Mouse (Mus musculus) olfactory bulb, adult 2 months (tissue): ENCODE measurements around the gene Dnajc19. TPM values are rescaled to one million over a fixed set of nuclear protein-coding genes. Genes with fewer than 3 reads are reported as not detected.

ENCODE experiments used
- H3K27ac ChIP-seq: fragments of 200-500 bp; 2 replicates; pipeline ENCODE4 v1.5.1; 2012; ENCODE audit warnings: low read depth, low read length; ENCODE audit not compliant: insufficient read depth
- H3K4me1 ChIP-seq: fragments of 200-500 bp; 2 replicates; pipeline ENCODE4 v1.6.1; 2012; ENCODE audit warnings: low read length; ENCODE audit not compliant: control insufficient read depth, insufficient read depth
- H3K4me3 ChIP-seq: fragments of 200-500 bp; 2 replicates; pipeline ENCODE4 v1.5.1; 2012; ENCODE audit warnings: mild to moderate bottlenecking, low read depth, low read length, moderate library complexity; ENCODE audit not compliant: insufficient read depth
- CTCF ChIP-seq: fragments of 200-500 bp; IDR thresholded peaks from 2 replicates; pipeline ENCODE4 v1.5.1; 2012; ENCODE audit warnings: low read depth, mild to moderate bottlenecking, low read length, moderate library complexity; ENCODE audit not compliant: insufficient read depth
- POLR2A ChIP-seq: fragments of 200-500 bp; IDR thresholded peaks from 2 replicates; pipeline ENCODE4 v1.6.1; 2012; ENCODE audit warnings: mild to moderate bottlenecking, low read depth, low read length, moderate library complexity; ENCODE audit not compliant: insufficient read depth
- WGBS: fragments of 180-500 bp; shearing (Covaris S2); methylation state at CpG from one replicate; pipeline ENCODE4 v1.1.7; 2018; 5-methylcytosine and 5-hydroxymethylcytosine counted together
- polyA plus RNA-seq: library from polyadenylated mRNA; stranded (reverse); fragments of >200 nt; gene quantifications from 2 replicates; pipeline ENCODE4 v1.2.4, GENCODE M21; 2012; ENCODE audit warnings: low replicate concordance; ENCODE audit not compliant: missing spikeins, insufficient read depth, insufficient read length

Dnajc19 gene
- polyA plus RNA-seq, result not detected in 2 replicates

- Histone ChIP-seq H3K4me1 (no peaks in the 10 kb centered on the region; the same call in 1 of the 2 replicates), H3K4me3 (peak within 1 kb of the TSS; percentile 82), H3K27ac (peak within 1 kb of the TSS; percentile 88)
- TF ChIP-seq POLR2A (peak; percentile 83), CTCF (no peak)
- WGBS, result under 1% methylated on average over 50 of the region's 50 CpGs
These were observed at the start of gene Dnajc19 for GRCm38 (mm10) chr3:34080900-34081662. Dnajc19 (minus strand) TSS chr3:34081321.

- no peak for TF ChIP-seq CTCF
- no peak for TF ChIP-seq POLR2A
- Histone ChIP-seq H3K4me3 (no peak overlapping the region), H3K27ac (no peak overlapping the region), H3K4me1 (peaks cover 4% of the 10 kb centered on the region; the same call in 1 of the 2 replicates)
- WGBS, result 83% methylated on average over 6 of the region's 6 CpGs
These were observed 48.8 kb upstream of the Dnajc19 start for GRCm38 (mm10) chr3:34129957-34130356.

GRCm38 (mm10) chr3:34121311-34121710 is 40.2 kb upstream of the Dnajc19 start:
- peaks cover 6% of the 10 kb centered on the region for H3K4me1 ChIP-seq
- H3K4me3 ChIP-seq, result no peak overlapping the region
- no peak overlapping the region for H3K27ac ChIP-seq
- WGBS, result 91% methylated on average over 5 of the region's 5 CpGs
- TF ChIP-seq CTCF, result no peak
- TF ChIP-seq POLR2A, result no peak

- TF ChIP-seq POLR2A (no peak), CTCF (no peak)
- 97% methylated on average over 3 of the region's 3 CpGs for WGBS
- no peak overlapping the region for H3K27ac ChIP-seq
- peaks cover 6% of the 10 kb centered on the region for H3K4me1 ChIP-seq
- H3K4me3 ChIP-seq, result no peak overlapping the region
These were observed 39.7 kb upstream of the Dnajc19 start for GRCm38 (mm10) chr3:34120791-34121190.

- Histone ChIP-seq H3K27ac (no peak overlapping the region; the same call in 1 of the 2 replicates), H3K4me1 (peaks cover 12% of the 10 kb centered on the region), H3K4me3 (no peak overlapping the region)
- WGBS, result 68% methylated on average over 4 of the region's 4 CpGs
- TF ChIP-seq POLR2A (no peak), CTCF (no peak)
These were observed 38.7 kb upstream of the Dnajc19 start for GRCm38 (mm10) chr3:34119869-34120268.

GRCm38 (mm10) chr3:34115806-34116205 is 34.7 kb upstream of the Dnajc19 start:
- peaks cover 17% of the 10 kb centered on the region for H3K4me1 ChIP-seq
- TF ChIP-seq POLR2A (no peak), CTCF (no peak)
- 30% methylated on average over 6 of the region's 6 CpGs for WGBS
- H3K27ac ChIP-seq, result no peak overlapping the region
- no peak overlapping the region for H3K4me3 ChIP-seq

- WGBS, result 83% methylated on average over 11 of the region's 11 CpGs
- TF ChIP-seq POLR2A (no peak), CTCF (no peak)
- Histone ChIP-seq H3K4me1 (peaks cover 16% of the 10 kb centered on the region), H3K27ac (no peak overlapping the region), H3K4me3 (no peak overlapping the region)
These were observed 31.0 kb upstream of the Dnajc19 start for GRCm38 (mm10) chr3:34111941-34112685.

GRCm38 (mm10) chr3:34107631-34108030 is 26.5 kb upstream of the Dnajc19 start:
- Histone ChIP-seq H3K4me1 (peaks cover 8% of the 10 kb centered on the region), H3K27ac (peak overlapping the region; percentile 75), H3K4me3 (peak overlapping the region; percentile 23)
- 32% methylated on average over 3 of the region's 3 CpGs for WGBS
- TF ChIP-seq POLR2A, result no peak
- TF ChIP-seq CTCF, result no peak

- WGBS, result 15% methylated on average over 9 of the region's 9 CpGs
- peaks cover 6% of the 10 kb centered on the region for H3K4me1 ChIP-seq
- TF ChIP-seq CTCF (no peak), POLR2A (no peak)
- H3K27ac ChIP-seq, result peak overlapping the region; percentile 94
- peak overlapping the region; percentile 52 for H3K4me3 ChIP-seq
These were observed 25.3 kb upstream of the Dnajc19 start for GRCm38 (mm10) chr3:34106421-34106820.
